Mouse (Mus musculus) CH12.LX (cell line): ENCODE measurements at regions not wholly inside any gene's neighbourhood (a gene's known extent, or its start where the extent isn't known, plus 50 kb on each side); places are given as distances from the start of the nearest gene placed in this dataset.

Source experiments
- CTCF ChIP-seq, 2 experiments: IDR thresholded peaks in 1 of 2; conservative IDR thresholded peaks in 1 of 2; 2 replicates each; pipeline ENCODE4 v1.5.1; 2011 to 2012; ENCODE audit warnings: low read depth in 2 of 2, low read length in 2 of 2, improper control_type of control experiment in 1 of 2, inconsistent platforms in 1 of 2, mild to moderate bottlenecking in 1 of 2, moderate library complexity in 1 of 2
- E2F4 ChIP-seq: IDR thresholded peaks from 2 replicates; pipeline ENCODE4 v1.6.1; 2011; ENCODE audit warnings: low read depth, low read length, improper control_type of control experiment; ENCODE audit not compliant: insufficient replicate concordance
- GABPA ChIP-seq: IDR thresholded peaks from 2 replicates; pipeline ENCODE4 v1.6.1; 2012; ENCODE audit warnings: low read depth, low read length, improper control_type of control experiment, inconsistent platforms; ENCODE audit not compliant: insufficient replicate concordance
- KAT2A ChIP-seq: IDR thresholded peaks from 2 replicates; pipeline ENCODE4 v1.6.1; 2012; ENCODE audit warnings: low read length, improper control_type of control experiment, inconsistent platforms; ENCODE audit not compliant: insufficient replicate concordance
- MAFK ChIP-seq: IDR thresholded peaks from 2 replicates; pipeline ENCODE4 v1.6.1; 2011; ENCODE audit warnings: low read length, improper control_type of control experiment; ENCODE audit not compliant: insufficient replicate concordance
- MAX ChIP-seq: IDR thresholded peaks from 2 replicates; pipeline ENCODE4 v1.6.1; 2011; ENCODE audit warnings: low read length, improper control_type of control experiment
- MYC ChIP-seq: IDR thresholded peaks from 2 replicates; pipeline ENCODE4 v1.6.1; 2011; ENCODE audit warnings: low read depth, mild to moderate bottlenecking, improper control_type of control experiment, low read length
- PAX5 ChIP-seq: IDR thresholded peaks from 2 replicates; pipeline ENCODE4 v1.6.1; 2012; ENCODE audit warnings: low read length, inconsistent platforms, mixed read lengths
- SIN3A ChIP-seq: IDR thresholded peaks from 2 replicates; pipeline ENCODE4 v1.6.1; 2012; ENCODE audit warnings: low read length, improper control_type of control experiment, inconsistent platforms
- SMC3 ChIP-seq: IDR thresholded peaks from 2 replicates; pipeline ENCODE4 v1.6.1; 2011; ENCODE audit warnings: low read depth, low read length, improper control_type of control experiment
- UBTF ChIP-seq: IDR thresholded peaks from 2 replicates; pipeline ENCODE4 v1.6.1; 2012; ENCODE audit warnings: low read depth, mild to moderate bottlenecking, inconsistent platforms, low read length, improper control_type of control experiment, moderate library complexity
- ZC3H11A ChIP-seq: IDR thresholded peaks from 2 replicates; pipeline ENCODE4 v1.6.1; 2012; ENCODE audit warnings: low read depth, mild to moderate bottlenecking, inconsistent platforms, low read length, improper control_type of control experiment
- ZNF384 ChIP-seq: IDR thresholded peaks from 2 replicates; pipeline ENCODE4 v1.6.1; 2012; ENCODE audit warnings: low read depth, low read length, improper control_type of control experiment, inconsistent platforms

DNA sequence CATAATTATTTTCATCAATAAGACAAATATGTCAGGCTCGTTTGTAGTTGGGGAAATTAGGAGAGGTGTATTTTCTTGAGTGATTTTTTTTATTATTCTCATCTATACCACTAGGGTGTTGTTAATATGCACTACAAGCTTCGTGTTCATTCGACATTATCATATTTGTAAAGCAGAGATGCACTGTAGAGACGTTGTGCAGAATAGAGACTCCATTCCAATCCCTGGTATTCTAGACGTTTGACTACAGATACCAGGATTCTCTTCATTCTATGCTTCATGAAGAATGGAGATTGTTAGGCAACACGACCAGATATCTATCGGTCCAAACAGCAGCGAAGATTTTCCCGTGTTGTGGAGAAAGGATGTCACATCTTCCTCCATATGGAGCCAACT lies 793.8 kb upstream of the Api5 start:
- TF ChIP-seq PAX5 (no peak), GABPA (no peak), ZNF384 (no peak), MAX (no peak), CTCF (conservative IDR thresholded peaks at IDR 0.05 in 1 of 2, IDR thresholded peaks at IDR 0.05 in 1 of 2; ENCODE audit: low read depth in 2 of 2, low read length in 2 of 2) (no peak), MAFK (no peak), ZC3H11A (no peak), SIN3A (no peak), UBTF (no peak), MYC (no peak), E2F4 (no peak), KAT2A (no peak), SMC3 (no peak)
